Mouse (Mus musculus) right cerebral cortex, adult 2 months (tissue): Measurements from ENCODE around the gene Gpx6.

Experiments
- DNase-seq, 2 experiments: peaks; one replicate each; pipeline ENCODE4 v3.0.0; 2021 to 2022; ENCODE audit warnings: low spot score in 2 of 2

The Gpx6 gene

DNA sequence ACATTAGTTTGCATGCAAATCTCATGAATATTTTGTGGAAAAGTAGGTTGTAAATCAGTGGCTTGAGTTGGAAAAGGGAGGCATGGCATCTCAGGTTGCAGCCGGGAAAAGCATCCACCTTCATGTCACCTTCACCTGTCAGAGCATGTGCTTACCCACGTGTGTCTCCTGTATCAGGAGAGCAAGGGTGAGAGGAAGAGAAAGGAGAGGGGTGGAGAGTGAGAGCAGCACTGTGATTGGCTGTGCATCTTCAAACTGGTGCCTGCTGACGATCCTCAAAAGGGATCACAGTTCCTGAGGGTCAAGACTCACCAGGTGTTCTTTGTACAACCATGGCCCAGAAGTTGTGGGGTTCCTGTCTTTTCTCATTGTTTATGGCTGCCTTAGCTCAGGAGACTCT, at the start of gene Gpx6:
Gene Gpx6 (plus strand): TSS at position 200 of the 400 bp plus-strand sequence.
- no peak for DNase-seq

DNA sequence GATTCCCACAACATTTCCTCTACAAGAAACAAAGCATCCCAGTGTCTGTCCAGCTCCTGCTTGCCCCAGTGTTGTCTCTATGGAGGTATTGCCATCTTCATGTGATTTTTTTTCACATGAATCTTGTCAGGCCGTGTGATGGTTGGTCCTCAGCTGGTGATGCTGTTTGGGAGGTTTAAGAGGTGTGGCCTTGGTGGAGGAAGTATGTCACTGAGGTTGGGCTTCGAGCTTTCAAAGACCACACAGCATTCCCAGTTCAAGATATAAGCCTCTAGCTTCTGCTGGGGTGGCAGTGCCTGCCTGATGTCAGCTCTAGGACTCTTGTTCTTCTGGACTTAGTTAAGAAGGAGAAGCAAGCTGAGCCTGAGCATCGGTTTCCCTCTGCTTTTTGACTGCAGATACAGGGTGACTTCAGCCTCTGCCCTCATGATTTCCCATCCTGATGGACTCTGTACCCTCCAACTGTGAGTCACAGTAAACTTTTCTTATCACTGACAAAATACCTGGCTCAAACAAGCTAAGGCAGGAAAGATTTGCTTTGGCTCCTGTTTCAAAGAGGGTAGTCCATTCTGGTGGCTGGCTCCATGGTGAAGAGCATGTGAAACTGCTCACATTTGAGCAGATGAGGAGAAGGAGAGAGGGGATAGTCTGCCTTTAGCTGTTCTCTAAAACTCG, 49.0 kb upstream of the Gpx6 start:
- DNase-seq: no peak

DNA sequence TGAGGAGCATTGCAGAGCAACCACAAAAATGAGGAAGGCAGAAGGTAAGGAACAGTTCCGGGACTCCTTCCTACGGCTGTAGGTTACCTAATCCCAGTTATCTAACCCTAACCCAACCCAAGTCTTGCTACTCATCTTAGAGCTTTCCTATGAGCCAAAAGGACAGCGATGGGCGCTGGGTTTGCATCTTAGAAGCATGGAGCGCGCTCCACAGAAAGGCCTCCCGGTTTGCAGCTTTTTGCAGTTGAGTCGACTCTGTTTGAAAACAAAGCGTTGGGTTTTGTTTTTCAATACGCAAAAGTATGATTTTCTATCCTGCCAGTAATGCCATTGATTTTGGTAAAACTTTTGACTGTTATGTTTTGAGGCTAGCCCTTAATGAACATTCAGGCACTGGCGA, 48.0 kb upstream of the Gpx6 start:
- DNase-seq: peak in 1 of 2 experiments; percentile 29

DNA sequence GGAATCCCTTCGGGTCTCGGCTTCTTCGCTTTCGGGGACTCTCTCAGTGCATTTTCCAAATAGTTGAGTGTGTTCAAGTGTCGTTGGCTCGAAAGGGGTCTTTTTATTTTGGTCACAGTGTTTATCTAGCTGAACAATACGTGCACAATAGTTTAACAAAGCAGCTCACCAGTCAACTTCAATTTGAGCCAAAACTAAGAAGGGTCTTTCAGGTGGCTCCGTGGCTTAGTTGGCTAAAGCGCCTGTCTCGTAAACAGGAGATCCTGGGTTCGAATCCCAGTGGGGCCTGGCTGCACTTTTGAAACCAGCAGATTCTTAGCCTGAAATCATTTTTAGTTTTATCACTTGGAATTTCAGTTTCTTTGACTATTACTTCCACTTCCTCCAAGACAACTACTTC, 47.6 kb upstream of the Gpx6 start:
- DNase-seq: peak; percentile 77 to 83

DNA sequence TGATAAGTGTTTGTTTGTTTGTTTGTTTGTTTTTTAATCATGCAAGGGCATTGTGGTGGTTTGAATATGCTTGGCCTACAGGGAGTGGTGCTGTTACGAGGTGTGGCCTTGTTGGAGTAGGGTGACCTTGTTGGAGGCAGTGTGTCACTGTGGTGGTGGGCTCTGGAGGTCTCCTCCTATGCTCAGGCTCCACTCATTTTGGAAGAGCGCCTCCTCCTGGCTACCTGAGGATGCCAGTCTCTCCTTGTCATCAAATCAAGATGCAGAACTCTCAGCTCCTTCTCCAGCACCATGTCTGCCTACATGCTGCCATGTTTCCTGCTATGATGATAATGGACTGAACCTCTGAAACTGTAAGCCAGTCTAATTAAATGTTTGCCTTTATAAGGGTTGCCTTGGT, 46.2 kb upstream of the Gpx6 start:
- DNase-seq: no peak

DNA sequence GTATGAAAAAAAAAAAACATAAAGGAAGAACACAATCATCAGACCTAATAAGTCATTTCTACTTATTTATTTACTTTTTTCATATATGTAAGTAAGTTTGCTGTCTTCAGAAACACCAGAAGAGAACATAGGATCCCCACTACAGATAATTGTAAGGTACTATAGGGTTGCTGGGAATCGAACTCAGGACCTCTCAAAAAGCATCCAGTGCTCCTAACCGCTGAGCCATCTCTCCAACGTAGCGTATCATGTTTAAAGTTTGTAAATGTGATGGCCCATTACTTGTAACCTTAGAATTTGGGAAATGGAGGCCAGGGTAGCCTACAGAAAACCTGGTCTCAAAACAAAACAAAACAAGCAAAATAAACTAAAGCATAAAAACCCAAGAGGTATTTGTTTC, 44.4 kb upstream of the Gpx6 start:
- DNase-seq: no peak

DNA sequence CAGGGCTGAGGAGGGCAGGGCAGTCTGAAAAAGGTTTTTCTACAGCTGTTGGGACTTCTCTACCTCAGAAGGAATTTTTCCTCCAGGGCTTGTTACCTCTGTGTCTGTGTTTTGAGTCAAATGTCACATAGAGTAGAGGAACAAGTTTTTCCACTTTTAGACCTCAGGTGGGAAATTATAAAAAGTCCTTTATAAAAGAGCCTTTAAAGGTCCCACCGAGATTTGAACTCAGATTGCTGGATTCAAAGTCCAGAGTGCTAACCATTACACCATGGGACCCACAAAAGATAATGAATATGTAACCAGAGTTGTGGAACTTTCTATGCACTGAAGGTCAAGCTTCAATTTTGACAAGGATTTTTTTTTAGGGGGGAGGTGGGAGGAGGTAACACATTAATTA, 43.7 kb upstream of the Gpx6 start:
- DNase-seq: no peak

DNA sequence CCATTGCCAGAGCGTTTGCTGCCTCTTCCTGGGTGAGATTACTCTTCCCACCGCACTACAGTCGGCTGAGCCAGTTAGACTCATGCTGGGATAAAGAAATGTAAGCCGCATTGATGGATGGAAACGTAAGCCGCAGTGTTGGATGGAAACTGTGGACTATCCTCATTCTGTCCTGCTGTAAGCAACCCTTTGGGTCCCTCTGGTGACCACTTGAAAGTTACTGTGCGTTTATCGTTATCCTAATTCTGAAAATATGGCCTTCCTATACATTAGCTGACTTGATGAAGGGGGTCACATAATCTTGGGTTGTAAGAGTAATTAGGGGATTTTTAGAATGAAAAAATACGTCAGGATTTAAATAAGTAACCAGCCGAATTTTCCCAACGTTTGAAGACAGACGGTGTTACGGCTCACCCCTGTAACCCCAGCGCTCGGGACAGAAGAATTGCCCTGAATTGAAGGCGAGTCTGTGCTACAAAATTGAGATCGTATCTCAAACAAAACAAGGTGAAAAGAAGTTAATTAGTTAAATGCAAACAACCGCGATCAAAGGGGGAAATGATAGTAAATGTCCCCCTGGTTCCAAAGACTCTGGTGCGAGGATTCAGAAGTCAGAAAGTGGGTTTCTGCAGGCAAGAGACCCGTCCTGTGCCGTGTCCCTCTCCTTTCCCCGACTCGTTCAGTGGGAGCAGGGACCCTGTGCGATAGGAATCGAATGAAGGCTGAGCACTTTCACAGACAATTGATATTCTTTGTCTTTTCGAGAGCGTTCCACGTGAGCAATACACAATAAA, 36.7 kb upstream of the Gpx6 start:
- peak; percentile 58 to 62 for DNase-seq

DNA sequence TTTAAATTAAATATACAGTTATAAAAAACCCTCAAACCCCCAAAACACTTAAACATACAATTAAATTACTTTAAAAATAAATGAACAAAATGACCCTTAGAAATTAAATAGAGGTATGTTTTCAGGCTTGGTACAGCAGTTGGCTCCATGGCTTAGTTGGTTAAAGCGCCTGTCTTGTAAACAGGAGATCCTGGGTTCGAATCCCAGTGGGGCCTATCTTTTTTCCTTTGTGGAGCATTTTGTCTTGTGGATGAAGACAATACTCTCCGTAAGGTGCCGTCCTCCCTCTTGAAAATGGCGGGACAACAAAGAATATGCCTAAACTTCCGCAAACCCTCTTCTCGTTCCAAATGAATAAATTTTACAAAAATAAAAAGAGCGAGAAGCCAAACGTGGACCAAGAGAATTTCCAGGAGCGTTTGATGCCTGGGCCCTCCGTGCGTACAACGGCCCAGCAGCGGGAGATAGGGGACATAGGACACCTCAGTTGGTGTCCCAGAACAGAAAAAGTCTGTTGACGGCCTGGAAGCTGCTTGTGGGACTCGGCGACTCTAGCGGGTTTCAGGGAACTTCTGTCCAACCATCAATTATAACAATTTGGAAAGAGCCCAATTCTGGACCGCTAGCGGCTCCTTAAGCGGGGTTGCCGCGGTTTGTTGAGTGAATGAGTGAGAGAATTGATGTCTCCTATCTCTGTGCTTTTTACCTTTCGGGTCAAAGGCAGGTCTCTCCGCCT, 35.9 kb upstream of the Gpx6 start:
- DNase-seq: peak; percentile 93 to 95

DNA sequence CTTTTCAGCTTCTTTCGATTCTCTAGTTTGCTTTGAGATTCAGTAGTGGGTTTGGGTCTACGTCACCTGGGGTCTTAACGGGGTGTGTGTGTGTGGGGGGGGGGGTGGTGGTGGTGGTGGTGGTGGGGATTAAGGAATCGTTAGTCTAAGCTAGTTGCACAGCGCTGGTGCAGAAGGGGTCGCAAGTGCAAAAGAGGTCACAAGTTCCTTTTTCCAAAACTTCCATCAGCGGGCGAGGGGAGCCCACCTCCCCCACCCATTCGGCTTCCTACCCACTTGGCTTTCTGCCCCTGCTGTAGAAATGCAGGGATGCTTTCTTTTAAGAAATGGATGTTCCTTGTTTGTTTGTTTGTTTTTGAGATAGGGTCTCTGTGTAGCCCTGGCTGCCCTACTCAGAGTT, 35.4 kb upstream of the Gpx6 start:
- DNase-seq: no peak

DNA sequence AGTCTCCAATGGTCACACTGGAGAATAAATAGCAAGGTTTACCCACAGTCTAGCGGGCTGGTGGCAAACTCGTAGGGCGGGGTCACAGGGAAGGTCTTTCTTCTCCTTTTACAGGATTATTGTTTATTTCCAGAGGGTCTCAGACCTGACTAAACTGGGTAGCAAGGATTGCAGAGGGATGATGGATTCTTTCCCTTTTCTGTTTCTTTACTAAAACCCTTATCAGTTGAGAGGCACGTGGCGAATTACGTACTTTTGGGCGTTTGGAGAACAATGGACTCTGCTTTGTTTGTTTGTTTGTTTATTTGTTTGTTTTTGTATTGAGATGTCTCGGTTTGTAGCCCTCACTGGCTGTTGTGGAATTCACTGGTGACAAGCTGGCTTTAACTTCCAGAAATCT, 32.8 kb upstream of the Gpx6 start:
- DNase-seq: no peak

DNA sequence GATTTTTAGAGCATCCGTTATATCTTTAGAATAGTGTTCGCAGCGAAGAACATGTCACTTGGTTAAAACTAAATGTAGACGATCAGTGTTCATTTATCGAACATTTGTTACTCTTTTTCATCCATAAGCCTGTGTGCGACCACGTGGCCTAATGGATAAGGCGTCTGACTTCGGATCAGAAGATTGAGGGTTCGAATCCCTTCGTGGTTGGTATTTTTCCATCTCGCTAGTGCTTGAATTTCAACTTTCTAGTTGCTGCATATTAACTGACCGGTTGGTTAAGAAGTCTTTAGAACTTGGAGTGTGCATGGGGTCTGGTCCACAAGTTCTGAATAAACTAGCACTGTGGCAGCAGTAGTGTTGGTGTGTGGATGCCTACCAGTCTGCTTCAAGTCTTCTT, 32.4 kb upstream of the Gpx6 start:
- peak; percentile 94 to 98 for DNase-seq

DNA sequence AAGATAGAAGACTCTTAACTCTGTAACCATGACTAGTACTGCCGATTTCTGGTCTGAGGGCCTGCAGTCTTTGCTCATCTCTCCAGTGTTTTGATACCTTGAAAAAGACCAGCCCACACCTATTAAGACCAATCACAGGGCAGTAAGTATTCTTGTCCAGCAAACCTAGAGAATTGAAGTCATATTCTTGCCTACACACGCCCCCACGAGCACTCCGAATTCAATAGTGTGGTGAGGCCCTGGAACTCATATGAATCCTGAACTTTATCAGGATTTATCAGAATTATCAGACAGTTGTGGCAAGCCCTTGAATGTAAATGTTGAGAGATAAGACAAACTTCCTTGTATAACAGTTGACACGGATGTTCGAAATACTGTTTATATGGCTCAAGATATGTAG, 19.3 kb upstream of the Gpx6 start, which contains the start of gene Gpx5:
Gene Gpx5 (minus strand): TSS at position 101 of the 400 bp plus-strand sequence.
- no peak for DNase-seq

DNA sequence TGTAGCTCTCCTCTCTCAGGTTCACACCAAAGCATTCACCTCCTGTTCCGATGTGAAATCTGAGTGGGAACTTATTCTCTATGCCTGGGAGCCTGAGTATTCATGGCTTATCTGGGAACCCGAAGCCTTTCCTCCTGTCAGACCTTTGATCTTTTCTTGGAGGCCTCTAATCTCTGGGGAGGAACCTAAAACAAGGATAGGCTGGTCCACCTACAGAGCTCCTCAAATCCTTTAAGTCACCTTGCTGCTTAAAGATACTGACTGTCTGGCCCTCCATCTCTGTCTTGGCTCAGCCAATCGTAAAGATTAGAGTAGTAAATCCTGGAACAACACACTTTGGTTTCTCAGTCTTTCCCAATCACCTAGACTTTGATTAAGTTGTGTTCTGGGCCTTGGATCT, 13.4 kb upstream of the Gpx6 start:
- no peak for DNase-seq

DNA sequence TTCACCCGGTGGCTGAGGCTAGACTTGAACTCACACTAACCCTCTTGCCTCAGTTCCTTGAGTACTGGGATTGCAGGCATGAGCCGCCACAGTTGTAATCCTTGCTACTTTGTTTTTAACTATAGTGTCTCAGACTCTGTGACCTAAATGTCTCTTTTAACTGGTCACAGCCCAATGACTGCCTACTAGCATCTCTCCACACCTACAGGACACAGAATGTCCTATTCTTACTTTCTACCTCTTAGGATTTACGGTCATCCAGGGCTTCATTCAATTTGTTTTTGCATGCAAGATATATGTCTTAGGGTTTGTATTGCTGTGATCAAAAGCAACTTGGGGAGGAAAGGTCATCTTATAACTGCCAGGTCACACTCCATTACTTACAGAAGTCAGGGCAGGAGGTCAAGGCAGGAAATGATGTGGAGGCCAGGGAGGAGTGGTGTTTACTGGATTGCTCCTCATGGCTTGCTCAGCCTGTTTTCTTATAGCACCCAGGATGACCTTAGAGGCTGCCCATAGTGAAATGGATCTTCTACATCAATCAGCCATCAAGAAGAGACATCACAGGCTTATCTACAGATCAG, 7.3 kb upstream of the Gpx6 start:
- DNase-seq: no peak

DNA sequence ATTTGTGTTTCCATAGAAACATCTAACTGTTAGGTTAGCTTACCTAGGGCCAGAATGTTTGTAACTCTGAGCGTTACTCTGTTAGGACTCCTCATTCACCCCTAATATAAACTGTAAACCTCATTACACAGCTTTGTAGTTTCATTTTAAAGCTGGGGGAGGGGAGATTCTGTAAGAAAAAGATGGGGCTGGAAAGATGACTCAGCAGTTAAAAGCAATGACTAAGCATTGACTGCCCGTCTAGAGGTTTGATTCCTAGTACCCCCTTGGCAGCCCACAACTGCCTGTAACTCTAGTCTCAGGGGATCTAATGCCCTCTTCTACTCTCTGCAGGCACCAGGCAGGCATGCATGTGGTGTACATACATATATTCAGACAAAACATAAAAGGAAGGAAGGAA, 2.1 kb upstream of the Gpx6 start:
- no peak for DNase-seq

DNA sequence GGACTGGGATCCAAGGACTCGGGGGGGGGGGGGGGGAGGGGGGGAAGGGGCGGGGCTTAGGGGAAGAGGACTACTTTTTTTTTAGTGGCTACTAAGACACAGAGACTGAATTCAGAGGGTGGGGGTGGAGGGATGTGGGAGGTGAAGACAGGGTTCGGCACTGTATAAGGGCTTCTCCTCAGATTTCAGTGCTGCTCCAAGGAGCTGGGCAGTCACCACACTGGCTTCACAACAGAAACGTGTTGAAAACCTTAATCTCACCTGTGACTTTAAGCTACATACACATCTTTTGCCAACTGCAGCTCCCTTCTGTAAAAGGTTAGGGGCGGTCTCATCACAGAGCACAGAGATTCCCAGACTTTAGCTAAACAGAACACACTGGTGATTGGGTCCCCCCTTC, 929 bp downstream of the Gpx6 start:
- no peak for DNase-seq

DNA sequence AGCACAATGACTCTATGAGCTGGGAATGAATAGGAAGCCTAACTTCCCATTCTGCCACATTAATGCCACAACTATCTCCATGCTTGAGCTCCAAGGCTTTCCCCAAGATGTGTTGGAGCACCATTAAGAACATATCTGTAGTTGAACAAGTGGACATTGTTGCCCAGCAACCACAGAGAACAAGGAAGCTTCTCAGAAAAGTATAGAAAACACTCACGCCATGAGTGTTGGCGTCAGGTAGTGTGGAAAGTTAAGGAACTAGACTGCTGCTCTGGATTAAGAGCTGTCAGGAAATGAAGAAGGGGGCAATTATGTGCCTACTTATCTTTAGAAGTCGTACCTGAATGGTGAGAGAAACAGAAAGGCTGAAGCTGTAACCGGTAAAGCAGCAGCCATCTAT, 2.0 kb downstream of the Gpx6 start:
- no peak for DNase-seq

DNA sequence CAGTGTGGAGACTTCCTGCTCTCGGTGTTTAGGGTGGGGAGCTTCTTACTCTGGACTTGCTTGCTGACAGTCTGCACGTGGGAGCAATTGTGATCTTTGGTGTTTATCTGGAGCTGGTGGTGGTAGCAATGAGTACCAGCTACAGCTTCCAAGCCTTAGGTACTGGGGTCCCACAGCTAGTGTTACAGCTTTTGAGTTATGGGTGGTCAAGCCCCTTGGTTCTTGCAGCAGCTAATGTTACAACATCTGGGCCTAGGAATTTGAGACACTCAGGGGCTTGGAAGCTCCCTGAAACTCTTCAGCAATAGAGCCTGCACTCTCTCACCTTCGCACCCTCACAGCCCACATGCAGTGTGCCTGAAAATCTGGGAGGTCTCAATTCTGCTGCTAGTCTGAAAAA, 8.3 kb downstream of the Gpx6 start:
- no peak for DNase-seq

DNA sequence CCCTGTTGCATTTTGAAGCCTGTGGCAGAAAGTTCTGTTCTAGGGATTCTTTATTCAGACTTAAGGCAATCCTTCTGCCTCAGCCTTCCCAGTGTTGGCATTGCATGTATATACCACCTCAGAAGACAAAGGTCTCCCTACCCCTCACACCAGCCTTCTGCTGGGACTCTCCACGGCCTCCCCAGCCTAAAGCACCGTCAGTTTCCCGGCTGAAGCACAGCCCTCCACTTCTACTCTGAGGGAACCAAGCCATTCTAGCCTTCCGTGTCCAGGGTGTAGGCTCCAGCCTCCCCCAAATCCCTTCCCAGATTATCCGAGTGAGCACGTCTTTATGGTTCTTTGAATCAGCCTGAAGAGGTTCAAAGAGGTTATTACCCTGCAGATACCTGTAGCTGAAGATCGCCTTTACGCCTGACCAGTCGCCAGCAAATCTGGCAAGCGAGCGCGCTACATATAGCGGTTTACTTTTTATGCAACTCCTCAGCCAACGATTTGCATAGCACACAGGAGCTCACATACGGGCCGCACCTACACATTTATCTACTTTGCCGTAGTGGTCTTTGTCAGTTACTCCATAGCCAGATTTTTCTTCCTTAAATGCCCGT, 10.1 kb downstream of the Gpx6 start:
- DNase-seq: peak; percentile 50 to 53

DNA sequence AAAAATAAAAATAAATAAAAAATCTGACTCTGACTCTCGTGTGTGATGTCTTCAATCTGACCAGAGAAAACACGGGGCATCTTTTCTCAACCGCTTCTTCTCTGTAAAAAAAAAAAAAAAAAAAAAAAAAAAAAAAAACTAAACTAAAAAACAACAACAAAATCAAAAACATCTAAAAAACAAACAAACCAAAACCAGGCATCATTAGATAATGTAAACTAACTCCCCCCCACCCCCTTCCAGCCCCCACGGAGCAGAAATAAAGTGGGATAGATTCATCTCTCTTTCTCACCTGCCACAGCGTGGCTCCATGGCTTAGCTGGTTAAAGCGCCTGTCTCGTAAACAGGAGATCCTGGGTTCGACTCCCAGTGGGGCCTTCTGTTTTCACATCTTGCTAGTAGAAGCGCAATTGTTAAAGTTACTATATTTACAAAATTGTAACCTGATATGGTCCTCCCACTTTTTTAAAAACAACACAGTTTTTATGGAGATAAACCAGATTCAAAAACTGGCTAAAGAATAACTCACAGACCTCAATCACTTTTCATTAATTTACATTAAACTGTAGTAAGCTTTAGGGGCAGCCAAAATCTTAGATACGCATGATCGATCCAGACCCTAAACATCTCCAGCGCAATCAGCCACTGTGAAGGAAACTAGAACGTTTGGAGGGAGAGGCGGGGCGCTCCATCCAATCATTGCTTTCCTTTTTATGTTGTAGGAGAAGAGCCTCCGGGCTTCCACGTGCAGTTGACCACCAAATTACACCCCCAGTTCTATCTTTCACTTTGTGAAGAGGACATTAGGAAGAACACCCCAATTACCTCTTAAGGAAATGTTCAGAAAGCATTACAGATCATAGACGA, 10.8 kb downstream of the Gpx6 start:
- peak; percentile 80 to 89 for DNase-seq
